Mouse (Mus musculus) testis, adult 2 months (tissue): ENCODE results near the gene Slc26a9.

ENCODE experiments used
- CTCF ChIP-seq: fragments of 200-500 bp; IDR thresholded peaks from 2 replicates; pipeline ENCODE4 v1.5.1; 2012; ENCODE audit warnings: low read depth, mild to moderate bottlenecking, inconsistent platforms, low read length, moderate library complexity; ENCODE audit not compliant: control insufficient read depth, insufficient read depth, insufficient replicate concordance
- POLR2A ChIP-seq: fragments of 200-500 bp; IDR thresholded peaks from 2 replicates; pipeline ENCODE4 v1.6.1; 2012; ENCODE audit warnings: low read depth, mild to moderate bottlenecking, inconsistent platforms, low read length, moderate library complexity; ENCODE audit not compliant: control insufficient read depth

- no peak for TF ChIP-seq CTCF
- TF ChIP-seq POLR2A = no peak
Measured at GRCm38 (mm10) chr1:131760428-131760820, 16.6 kb downstream of the Slc26a9 start.
